Mouse (Mus musculus) bone marrow macrophage, adult 2 months (primary cell): ENCODE results near the gene Hbp1. TPM values are rescaled to one million over a fixed set of nuclear protein-coding genes. Genes with fewer than 3 reads are reported as not detected.

Experiments used
- H3K27ac ChIP-seq: 2 replicates; pipeline ENCODE4 v1.5.1; 2012; ENCODE audit warnings: low read depth, low read length; ENCODE audit not compliant: insufficient read depth
- H3K4me1 ChIP-seq: 2 replicates; pipeline ENCODE4 v1.6.1; 2012; ENCODE audit warnings: low read length; ENCODE audit not compliant: control insufficient read depth, insufficient read depth
- H3K4me3 ChIP-seq: 2 replicates; pipeline ENCODE4 v1.5.1; 2012; ENCODE audit warnings: mild to moderate bottlenecking, low read length, moderate library complexity; ENCODE audit not compliant: insufficient read depth
- CTCF ChIP-seq: IDR thresholded peaks from 2 replicates; pipeline ENCODE4 v1.5.1; 2012; ENCODE audit warnings: low read depth, mild to moderate bottlenecking, low read length, moderate library complexity
- POLR2A ChIP-seq: IDR thresholded peaks from 2 replicates; pipeline ENCODE4 v1.6.1; 2012; ENCODE audit warnings: mild to moderate bottlenecking, low read depth, low read length, borderline replicate concordance
- polyA plus RNA-seq: library from polyadenylated mRNA; stranded (reverse); fragments of >200 nt; gene quantifications from 2 replicates; pipeline ENCODE4 v1.2.4, GENCODE M21; 2012; ENCODE audit not compliant: missing spikeins, insufficient read depth, insufficient read length

Hbp1 gene
- polyA plus RNA-seq = 89.7 and 112 TPM in 2 replicates

DNA sequence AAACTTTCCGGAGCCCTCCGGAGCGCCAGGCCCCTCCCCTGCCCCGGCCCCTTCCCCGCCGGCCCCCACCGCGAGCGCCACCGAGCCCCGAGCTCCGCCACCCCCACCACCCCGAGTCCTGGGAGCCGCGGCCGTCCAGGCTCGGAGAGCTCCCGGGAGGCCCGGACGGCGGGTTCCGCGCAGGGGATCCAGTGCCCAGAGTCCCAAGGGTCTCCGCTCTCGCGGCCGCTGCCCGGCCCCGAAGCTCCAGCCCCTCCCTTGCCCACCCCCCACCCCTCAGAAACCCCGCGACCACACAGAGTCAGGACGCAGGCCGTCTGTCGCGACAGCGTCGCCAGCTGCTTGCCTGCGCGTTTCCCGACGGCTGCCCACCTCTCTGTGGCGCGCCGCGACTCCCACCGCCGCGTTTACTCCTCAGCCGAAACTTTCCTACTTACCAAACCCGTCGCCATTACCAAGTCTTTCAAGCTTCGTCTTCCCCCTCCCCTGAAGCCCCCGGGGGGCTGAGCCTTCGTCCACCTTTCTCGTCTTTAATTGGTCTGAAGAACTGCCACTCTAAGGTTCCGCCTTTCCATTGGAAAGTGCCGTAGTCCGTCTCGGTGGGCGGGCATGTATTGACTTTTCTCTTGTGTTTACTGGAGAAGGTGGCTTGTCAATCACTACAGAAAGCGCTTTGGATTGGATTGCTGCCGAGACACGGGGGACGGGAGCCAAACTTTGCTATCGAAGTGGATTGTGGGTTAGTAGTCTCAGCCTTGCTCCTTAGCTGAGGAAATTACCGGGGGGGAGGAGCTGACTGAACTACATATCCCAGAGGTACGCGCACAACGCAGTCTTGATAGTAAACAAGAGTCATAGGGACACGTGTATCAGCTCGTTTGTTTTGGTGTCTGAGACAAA, at the start of gene Hbp1:
TSS of gene Hbp1 (minus strand) at position 777 of the 900 bp plus-strand sequence.
- Histone ChIP-seq H3K27ac (peak within 1 kb of the TSS; percentile 98), H3K4me3 (peak within 1 kb of the TSS; percentile 100), H3K4me1 (peaks cover 19% of the 10 kb centered on the region)
- TF ChIP-seq POLR2A (0 out of 2 replicates have a peak, but pooled peaks have one; percentile 8), CTCF (no peak)

- Histone ChIP-seq H3K4me1 (peaks cover 47% of the 10 kb centered on the region), H3K4me3 (no peak overlapping the region)
- TF ChIP-seq CTCF (no peak), POLR2A (no peak)
These were observed 48.4 kb upstream of the Hbp1 start for GRCm38 (mm10) chr12:31998706-31999105.

GRCm38 (mm10) chr12:31997328-31997878, 47.1 kb upstream of the Hbp1 start:
- H3K27ac ChIP-seq = no peak overlapping the region
- no peak overlapping the region for H3K4me3 ChIP-seq
- peaks cover 47% of the 10 kb centered on the region for H3K4me1 ChIP-seq
- TF ChIP-seq POLR2A (no peak), CTCF (no peak)

More at GRCm38 (mm10) chr12:31998706-31999105, 48.4 kb upstream of the Hbp1 start:
- H3K27ac ChIP-seq = no peak overlapping the region

GRCm38 (mm10) chr12:31996877-31997276, 46.5 kb upstream of the Hbp1 start:
- TF ChIP-seq CTCF (no peak), POLR2A (no peak)
- no peak overlapping the region for H3K4me3 ChIP-seq
- peak overlapping the region; percentile 90 for H3K27ac ChIP-seq
- H3K4me1 ChIP-seq = peaks cover 45% of the 10 kb centered on the region

GRCm38 (mm10) chr12:31990575-31990974, 40.2 kb upstream of the Hbp1 start:
- H3K4me1 ChIP-seq = peaks cover 11% of the 10 kb centered on the region
- no peak overlapping the region for H3K4me3 ChIP-seq
- no peak for TF ChIP-seq POLR2A
- no peak for TF ChIP-seq CTCF
- no peak overlapping the region for H3K27ac ChIP-seq

DNA sequence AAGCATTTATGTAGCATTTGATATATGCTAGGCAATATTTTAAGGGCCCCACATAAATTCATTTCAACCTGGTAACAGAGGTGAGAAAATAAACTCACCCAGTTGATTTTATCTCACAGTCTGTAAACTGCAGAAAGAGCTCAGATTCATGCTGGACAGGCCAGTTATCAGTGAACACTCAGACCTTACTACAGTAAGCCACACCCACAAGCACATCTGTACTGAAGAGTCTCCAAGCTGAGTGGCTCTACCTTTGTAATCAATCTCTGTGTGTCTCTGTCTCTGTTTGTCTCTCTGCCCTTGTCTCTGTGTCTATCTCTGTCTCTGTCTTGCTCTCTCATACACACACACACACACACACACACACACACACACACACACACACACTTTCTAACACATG, 39.4 kb upstream of the Hbp1 start:
- Histone ChIP-seq H3K27ac (no peak overlapping the region), H3K4me3 (no peak overlapping the region), H3K4me1 (peaks cover 8% of the 10 kb centered on the region)
- TF ChIP-seq POLR2A (no peak), CTCF (no peak)

DNA sequence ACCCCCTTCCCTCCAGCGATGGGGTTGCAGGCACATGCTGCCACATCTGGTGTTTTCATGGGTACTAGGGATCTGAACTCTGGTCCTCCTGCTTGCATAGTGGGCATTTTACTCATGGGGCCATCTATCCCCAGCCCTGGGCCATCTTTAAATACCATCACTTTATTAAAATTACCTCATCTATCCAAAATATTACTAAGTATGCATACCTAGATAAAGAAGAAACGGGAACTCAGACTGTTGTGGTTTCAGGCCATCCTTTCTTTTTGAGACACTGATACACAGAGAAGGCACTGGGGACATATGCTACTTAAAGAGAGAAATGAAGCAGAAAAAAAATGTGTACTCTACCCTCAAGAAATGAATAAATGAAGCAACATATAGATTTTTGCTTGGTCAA, 36.1 kb upstream of the Hbp1 start:
- Histone ChIP-seq H3K4me1 (peaks cover 2% of the 10 kb centered on the region), H3K27ac (no peak overlapping the region), H3K4me3 (no peak overlapping the region)
- TF ChIP-seq POLR2A (no peak), CTCF (no peak)

DNA sequence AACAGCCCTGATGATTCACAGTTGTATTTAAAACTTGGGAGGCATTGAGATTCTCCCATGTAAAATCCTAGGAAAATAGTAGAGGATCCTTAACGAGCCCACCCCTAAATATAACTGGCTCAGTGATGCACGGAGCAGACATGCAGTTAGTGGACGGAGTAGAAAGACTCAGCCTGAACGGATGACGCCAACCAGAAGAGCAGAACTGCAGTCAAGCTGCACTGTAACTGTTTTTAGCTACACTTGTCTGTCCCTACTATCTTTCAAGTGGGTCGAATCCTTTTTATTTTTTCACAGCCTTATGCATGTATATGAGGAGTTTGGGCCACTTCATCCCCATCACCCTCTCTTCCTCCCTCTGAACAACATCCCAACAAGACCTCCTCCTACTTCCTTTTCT, 35.4 kb upstream of the Hbp1 start:
- no peak overlapping the region for H3K27ac ChIP-seq
- no peak overlapping the region for H3K4me3 ChIP-seq
- peaks cover 2% of the 10 kb centered on the region for H3K4me1 ChIP-seq
- TF ChIP-seq POLR2A = no peak

DNA sequence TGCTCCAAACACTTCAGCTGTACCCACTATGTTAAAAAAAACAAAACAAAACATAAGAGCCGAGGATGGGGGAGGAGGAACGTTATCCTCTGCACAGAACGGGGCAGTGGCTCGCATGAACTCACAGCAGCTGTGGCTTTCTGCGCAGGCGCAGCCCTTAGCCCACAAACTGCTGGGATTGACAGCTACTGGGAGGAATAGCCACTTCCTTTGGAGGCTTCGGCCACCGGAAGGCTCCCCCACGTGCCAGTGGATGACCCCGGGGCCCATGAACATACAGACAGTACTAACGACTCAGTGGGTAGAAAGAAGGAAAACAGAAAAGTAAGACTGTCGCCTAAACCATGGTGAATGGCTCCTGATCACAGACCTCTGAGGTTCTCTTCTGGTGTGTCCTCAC, 34.3 kb upstream of the Hbp1 start:
- H3K4me1 ChIP-seq = peaks cover 2% of the 10 kb centered on the region
- TF ChIP-seq POLR2A (no peak), CTCF (no peak)
- H3K27ac ChIP-seq = no peak overlapping the region
- no peak overlapping the region for H3K4me3 ChIP-seq

DNA sequence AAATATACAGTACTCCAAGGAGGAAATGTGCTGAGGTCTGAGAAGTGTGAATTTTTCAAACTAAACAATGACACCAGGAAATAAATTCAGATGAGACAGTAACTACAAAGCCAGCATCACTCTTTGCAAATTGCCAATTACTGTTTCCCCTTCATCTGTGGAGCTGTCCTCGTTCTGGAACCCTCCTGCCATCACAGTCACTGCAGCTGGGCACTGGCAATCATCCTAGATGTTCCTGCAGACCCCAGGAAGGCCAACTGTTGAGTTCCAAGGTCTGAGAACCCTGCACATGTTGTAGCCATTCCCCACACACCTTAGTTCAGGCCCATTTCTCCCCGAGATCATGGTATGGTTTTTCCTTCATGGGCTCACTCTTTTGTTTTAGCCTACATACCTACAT, 33.9 kb upstream of the Hbp1 start:
- TF ChIP-seq CTCF = no peak
- no peak for TF ChIP-seq POLR2A
- Histone ChIP-seq H3K27ac (no peak overlapping the region), H3K4me1 (peaks cover 2% of the 10 kb centered on the region)

More for the DNA sequence above, 33.9 kb upstream of the Hbp1 start:
- H3K4me3 ChIP-seq = no peak overlapping the region
